Mouse (Mus musculus) lung, postnatal 4 days (tissue): ENCODE measurements at regions not wholly inside any gene's neighbourhood (a gene's known extent, or its start where the extent isn't known, plus 50 kb on each side); places are given as distances from the start of the nearest gene placed in this dataset.
"Not testable (repeated sequence)": the region's sequence is repeated elsewhere in the genome, so short reads cannot be mapped to it uniquely, and the experiment has no call there.

Experiments used
- DNase-seq, 2 experiments: peaks; one replicate each; pipeline ENCODE4 v3.0.0; 2021

GRCm38 (mm10) chr19:54099292-54099691 lies 55.3 kb downstream of the Adra2a start:
- DNase-seq: no peak

DNA sequence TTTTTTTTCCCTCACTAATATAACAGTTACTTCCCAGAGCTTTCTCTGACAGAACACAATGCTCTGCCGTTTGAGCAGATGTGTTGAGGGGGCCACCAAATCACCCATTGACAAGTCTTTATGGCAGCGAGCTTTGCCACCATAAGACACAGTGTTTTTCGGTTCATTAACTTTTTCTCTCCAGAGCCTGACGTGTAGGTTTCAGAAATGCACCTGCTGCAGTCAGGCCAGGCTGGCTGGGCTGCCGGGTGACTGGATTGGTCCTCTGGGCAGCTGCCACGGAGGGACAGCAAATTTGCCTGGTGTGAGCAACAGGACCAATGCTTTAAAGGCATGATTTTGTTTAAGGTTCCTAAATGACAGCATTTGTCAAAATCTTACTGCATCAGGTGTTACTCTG lies 55.8 kb downstream of the Adra2a start:
- no peak for DNase-seq

GRCm38 (mm10) chr19:54106571-54106970 lies 62.6 kb downstream of the Adra2a start:
- DNase-seq: no peak

- DNase-seq: peak; percentile 28 to 59
These were observed 63.3 kb downstream of the Adra2a start for GRCm38 (mm10) chr19:54107103-54107821.

DNA sequence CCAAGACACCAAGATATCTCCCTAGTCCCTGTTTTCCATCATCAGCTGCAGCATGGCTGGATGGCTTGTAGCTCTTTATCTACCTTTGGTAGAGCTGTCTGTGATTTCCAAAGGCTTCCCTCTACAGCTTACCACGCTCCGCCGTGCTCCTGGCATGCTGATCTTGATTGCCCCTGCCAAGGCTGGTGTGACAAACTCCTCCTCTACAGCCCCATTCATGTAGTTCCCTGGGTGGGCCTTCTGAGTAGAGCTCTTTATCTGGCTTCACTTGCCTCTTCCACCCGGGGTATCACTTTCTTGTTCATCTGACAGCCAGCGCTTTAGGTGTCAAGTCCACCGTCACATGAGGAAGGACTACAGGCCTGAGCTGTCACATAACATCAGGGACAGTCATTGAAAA lies 66.1 kb downstream of the Adra2a start:
- DNase-seq: no peak

DNA sequence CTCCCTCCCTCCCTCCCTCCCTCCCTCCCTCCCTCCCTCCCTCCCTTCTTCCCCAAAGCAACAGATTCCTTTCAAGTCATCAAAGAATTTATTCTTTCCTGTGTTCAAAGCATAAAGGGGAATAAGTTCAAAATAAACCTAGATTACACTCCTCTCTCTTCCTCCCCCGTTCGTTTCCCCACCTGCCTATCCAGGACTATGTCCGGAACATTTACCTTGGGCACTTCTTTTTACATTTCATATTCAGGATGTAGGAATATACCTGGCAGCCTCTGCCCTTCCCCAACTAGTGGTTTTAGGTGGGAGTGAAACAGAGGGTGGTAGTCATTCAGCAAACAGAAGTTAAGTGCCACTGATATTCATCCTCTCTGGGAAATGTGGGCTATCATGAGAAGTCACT lies 68.7 kb downstream of the Adra2a start:
- no peak for DNase-seq

GRCm38 (mm10) chr19:54113421-54113820 lies 69.5 kb downstream of the Adra2a start:
- no peak for DNase-seq

DNA sequence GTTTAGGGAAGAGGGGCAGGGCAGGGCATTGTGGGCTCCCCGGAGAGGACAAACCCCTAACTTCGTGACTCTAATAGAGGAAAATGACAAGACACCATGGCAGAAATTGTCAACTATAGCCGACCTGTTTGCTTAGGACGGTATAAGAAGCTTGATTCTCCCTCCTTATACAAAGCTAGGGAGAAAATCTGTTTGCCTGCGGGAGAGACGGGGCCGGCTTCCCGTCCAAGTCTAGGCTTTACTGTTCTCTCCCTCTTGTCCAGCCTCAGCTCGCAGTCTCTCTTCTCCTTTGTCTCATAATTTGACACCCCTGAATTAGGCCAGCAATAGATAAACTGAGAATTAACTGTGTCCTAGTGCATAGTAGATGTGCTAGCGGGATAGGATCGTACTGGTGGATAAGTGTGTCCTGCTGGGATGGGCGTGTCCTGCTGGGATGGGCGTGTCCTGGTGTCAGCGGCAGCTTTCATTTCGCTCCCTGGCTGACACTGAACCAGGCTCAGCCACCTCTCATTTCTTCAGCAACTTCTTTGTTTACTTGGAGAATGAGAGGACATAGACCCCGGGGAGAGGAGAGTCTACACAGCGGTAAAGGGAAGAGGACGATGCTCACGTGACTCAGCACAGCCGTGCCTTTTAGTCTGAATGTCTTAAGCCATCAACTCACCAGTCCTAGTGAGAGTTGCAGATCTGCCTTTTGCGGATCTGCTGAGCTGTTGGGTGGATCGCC lies 70.8 kb downstream of the Adra2a start:
- DNase-seq: peak; percentile 47 to 64

DNA sequence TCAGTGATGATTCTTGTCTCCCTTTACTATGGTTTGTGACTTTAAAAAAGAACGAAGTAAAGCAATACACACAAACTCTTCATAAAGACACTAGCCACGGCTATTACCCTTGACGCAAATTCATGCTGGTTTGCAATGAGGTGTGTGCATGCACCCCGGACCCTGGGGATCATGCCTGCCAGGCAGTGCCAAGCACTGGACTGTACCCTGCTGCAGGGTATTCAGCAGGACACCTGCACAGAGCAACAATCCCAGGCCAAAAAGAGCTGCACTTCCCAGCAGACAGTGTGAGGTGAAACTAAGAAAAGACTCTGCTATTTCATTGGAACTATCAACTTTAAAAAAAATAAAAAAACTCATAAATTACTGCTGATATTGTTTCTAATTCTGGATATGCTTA lies 71.4 kb downstream of the Adra2a start:
- no peak for DNase-seq

DNA sequence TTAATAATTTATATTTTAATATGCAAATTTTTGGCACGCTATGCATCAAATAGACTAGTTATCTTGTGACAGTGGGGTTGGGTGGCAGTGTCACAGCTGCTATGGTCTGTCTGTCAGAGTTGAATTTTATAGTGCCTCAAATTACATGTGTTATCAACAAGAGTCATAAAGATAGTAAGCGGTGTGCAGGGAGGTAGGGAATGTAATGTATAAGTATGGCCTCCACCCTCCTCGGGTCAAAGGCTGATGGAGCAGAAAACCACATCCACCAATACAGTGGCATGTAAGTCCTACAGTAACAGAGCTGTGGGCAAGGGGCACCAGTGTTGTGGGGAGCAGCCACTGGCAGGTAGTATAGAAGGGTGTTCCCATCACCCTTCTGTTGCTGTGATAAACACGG lies 72.9 kb downstream of the Adra2a start:
- DNase-seq: no peak

DNA sequence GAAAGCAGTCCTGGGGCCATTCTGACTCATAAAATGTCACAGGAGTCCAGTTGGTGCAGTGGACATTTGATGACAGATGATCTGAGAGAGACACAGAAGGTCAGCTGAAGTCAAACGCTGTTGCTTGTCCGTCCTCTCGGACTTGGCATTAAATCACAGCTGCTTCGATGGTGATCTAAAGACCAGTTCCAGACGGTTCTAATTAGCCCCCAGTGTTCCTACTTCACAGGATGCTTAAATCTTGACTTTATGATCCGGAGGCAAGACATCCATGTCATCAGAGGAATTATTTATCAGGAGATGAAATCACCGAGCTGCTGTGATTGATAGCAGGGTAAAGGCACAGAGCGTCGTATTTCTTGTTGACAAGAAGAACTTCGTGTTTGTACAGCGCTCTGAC lies 73.7 kb downstream of the Adra2a start:
- no peak for DNase-seq

DNA sequence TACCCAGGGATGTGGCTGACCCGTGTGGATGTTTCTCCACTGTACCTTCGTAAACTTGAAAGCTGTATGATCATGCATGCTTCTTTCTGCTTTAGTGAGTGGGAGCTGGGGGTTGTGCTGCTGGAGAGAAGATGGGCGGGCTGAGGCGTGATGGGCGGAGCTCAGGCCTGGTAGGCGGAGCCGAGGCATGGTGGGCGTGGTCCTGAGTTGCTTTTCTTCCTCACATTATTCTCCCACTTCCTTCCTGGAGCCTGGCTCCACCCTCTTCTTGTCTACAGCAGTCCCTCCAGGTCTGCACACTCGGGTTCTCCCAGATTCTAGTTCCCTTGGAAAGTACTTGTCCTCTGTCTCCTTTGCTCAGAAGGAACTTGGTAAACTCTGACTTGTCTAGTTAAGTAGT lies 79.6 kb downstream of the Adra2a start:
- no peak for DNase-seq

DNA sequence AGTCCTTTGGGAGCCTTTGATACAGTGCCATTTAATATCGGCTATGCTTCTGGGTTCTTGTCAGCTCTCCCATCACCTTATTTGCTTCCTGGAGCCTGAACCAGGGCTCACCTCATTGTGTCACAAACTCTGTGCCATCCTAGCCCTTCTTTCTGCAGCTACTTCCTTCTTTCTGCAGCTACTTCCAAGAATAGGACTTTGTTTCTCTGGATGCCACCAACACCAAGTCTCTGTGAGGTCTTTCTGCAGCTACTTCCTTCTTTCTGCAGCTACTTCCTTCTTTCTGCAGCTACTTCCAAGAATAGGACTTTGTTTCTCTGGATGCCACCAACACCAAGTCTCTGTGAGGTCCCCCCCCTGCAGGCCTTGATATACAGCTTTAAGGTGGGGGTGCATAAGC lies 107.8 kb downstream of the Adra2a start:
- DNase-seq: not testable (repeated sequence)

DNA sequence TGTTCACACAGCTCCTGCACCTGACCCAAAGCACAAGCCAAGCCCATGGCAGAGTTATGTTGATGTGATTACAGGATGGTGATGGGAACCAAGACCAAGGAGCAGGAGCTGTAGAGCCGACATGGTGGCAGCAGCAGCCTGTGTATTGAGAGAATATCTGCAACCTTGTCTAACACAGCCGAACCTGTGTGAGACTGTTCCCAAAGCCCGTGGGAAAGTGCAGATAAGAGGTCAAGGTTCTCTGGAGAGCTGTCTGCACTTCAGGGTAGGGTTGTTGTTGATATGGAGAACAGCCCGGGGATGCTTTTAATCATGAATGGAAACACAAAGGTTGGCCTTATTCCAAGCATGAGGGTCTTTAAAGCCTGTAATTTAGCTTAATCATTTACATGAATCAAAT lies 110.4 kb downstream of the Adra2a start:
- no peak for DNase-seq

- no peak for DNase-seq
These were observed 126.4 kb downstream of the Adra2a start for GRCm38 (mm10) chr19:54170361-54170760.

DNA sequence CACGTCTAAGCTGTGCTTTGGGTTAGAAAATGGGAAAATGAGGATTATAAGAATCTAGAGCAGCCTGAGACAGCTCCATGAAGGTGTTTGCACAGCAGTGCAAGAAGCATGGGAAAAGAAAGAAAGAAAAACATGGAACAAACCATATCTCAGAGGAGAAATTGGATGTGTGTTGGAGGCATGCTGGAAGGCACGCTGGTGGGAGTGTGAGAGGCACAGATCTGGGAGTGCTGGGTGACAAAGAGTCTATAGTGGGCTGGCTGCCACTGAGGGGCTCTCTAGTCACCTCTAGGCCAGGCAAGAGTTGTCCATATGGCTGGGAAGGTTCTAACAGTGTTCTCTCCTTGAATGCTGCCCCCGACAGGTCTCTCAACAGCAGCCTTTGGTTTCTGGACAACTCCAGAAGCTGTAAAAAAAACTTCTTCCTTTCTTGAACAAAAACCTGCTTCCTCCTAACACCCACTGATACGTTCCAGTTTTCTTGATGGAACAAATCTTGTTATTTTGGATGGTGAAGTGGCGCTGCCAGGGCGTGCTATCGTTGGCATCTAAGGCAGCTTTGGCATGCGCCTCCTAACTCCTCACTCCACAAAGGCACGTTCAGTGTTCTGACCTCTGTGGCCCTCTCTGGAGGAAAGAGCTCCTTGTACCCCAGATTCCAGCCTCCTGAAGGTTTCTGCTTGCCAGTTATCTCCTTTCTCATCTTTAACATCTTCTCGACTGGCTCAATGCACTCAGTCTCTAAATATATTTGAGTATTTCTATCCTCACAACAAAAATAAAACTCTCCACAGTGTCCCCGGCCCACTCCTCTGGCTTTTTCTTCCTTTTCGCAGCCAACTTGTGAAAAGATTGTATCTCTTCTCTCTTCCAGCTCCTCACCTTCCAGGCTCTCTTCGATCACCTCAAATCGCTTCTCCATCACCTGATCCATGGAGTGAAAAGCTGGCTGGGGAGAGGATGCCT lies 130.4 kb downstream of the Adra2a start:
- DNase-seq: no peak

GRCm38 (mm10) chr19:54175766-54176165 lies 131.8 kb downstream of the Adra2a start:
- DNase-seq: peak in 1 of 2 experiments; percentile 32

DNA sequence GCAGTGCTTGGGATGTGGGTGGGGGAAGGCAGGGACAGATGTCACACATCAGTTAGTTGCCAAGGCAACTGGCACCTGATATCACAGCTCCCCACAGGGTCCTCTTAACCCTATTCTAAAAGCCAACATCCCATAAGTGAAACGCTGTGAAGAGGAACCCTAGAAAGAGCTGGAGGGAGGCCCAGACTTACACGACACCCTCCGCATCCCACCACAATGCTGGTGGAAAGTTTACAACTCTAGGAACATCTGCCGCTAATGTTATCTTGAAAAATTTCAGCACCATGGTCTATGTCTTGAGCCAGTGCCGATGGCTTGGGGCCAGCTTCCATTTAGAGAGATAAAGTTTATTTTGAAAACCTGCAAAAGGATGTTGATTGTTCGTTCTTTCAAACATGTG lies 133.5 kb downstream of the Adra2a start:
- no peak for DNase-seq

- no peak for DNase-seq
These were observed 156.5 kb downstream of the Adra2a start for GRCm38 (mm10) chr19:54200407-54200806.

DNA sequence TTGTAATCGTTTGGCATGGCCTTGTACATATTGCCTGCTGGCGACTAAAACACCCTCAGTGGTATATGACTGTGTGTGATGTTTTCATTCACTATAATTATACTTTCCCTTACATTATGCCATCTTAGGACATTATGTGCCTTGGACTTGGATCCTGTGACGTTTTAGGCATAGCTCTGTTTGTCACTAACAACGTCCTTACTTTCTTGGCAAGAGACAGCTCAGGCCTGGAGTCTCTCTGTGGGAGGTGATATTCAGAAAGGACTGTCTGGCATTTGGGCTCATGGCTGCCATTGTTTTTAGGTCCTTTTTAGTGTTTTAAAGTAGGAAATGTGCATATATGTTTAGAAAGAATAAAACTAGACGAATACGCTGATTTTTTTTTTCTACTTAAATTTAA lies 158.5 kb downstream of the Adra2a start:
- DNase-seq: no peak

GRCm38 (mm10) chr19:54206819-54207218 lies 162.9 kb downstream of the Adra2a start:
- DNase-seq: no peak

DNA sequence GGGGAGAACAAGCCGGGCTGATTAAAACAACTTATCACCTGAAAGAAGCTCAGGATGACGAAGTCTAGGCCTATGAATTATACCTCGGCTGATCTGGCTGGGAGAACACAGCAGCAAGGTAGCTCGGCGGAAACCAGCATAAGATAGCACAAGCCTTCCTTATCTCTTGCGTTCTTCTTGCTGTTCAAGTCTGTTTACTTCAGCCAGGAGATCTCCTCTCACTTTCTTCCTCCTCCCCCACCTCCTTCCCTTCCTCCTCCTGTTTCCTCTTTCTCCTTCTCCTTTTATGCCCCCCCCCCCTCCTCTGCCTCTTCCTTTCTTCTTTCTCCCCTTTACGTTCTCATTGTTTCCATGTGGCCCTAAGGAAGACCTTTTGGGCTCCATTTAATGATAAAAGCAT lies 168.2 kb downstream of the Adra2a start:
- DNase-seq: no peak

- DNase-seq: no peak
These were observed 200.2 kb downstream of the Adra2a start for GRCm38 (mm10) chr19:54244176-54244575.
